Mouse (Mus musculus) liver (tissue): ENCODE measurements around the gene Fat2.

Source experiments
- DNase-seq: peaks from one replicate; pipeline ENCODE4 v3.0.0-alpha.2; 2020; ENCODE audit warnings: mixed read lengths

Gene Fat2

GRCm38 (mm10) chr11:55329868-55330772 is 6.2 kb downstream of the Fat2 start:
- no peak for DNase-seq

DNA sequence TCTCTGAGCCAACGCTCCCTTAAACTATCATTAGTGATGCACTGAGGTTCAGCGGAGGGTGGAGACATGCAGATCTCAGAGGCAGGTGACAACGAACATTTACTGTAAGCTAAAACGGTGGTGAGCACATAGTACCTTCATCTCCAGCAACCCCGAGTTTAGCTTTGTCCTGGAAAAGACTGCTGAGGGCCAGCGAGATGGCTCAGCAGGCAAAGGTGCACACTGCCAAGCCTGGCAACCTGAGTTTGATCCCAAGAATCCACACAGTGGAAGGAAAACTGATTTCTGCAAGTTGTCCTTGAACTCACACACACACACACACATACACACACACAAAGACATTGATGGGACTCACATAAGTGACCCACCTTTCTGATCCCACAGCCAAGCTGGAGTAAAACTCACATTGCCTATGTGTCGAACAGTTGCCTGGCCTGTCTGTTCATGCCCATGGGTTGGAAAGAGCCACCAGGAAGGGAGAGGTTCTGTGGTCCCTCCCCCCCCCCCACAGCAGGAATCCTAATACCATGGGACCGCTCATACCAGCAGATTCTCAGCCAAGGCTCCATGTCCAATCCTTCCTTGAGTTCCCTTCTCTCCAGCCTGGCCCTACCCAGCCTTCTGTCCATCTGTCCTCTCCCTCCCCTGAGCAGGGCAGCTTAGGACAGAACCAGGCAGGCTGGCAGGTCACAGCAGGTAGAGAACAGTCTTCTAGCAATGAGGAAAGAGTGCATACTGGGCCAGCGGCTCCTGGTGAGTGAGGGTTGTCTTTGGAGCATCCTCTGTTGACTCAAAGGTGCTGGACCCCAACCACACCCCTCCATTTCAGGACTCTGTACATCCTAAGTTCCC is 8.6 kb downstream of the Fat2 start:
- no peak for DNase-seq

DNA sequence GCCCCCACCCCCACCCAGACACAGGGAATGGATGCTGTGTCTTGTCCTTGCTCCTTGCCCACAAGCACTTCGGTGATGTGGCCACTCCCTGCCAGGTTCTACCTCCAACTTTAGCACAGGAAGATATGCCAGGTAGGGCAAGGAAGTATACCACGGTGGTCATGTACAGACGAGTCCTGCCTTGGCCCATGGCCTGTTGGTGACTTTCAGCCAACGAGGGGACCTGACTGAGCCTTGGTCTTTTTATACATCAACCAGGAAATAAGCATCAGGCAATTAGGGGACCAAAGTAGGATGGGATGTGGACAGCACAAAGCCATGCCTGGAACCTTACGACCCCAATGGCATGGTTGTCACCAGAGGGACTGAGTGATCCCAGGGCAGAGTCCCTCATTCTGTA is 9.3 kb downstream of the Fat2 start:
- no peak for DNase-seq

DNA sequence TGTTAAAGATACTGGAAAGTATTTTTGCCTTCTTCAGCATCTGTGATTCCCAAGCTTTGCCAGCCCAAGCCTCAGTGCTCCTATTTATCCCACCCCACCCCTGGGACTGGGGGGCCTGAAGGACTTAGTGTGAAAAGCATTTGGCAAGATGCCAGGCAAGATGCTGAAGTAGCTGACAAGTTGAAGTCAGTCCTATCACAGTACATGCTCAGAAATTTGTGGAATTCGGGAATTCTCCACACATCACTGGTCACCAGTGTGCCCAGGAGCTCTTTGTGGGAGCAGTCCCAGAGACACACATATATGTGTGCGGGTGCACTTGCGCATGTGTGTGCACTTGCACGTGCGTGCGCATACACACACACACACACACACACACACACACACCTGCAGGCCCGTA is 10.2 kb downstream of the Fat2 start:
- DNase-seq: no peak

DNA sequence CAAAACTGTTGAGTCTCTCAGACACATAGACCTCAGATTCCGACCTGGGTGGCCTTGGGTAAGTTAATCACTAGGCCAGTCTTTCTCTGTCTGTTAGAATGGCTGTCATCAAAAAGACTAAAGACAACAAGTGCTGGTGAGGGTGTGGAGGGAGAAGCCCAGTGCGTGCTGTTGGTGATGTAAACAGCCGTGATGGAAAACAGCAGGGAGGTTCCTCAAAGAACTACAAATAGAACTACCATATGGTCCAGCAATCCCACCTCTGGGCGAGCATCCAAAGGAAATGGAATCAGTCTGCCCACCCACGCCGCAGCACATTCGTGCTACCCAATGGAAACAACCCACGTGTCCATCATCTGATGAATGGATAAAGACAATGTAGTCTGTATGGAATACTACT is 12.5 kb downstream of the Fat2 start:
- DNase-seq: no peak

- DNase-seq: no peak
Observed at GRCm38 (mm10) chr11:55320990-55321389, 15.4 kb downstream of the Fat2 start.

DNA sequence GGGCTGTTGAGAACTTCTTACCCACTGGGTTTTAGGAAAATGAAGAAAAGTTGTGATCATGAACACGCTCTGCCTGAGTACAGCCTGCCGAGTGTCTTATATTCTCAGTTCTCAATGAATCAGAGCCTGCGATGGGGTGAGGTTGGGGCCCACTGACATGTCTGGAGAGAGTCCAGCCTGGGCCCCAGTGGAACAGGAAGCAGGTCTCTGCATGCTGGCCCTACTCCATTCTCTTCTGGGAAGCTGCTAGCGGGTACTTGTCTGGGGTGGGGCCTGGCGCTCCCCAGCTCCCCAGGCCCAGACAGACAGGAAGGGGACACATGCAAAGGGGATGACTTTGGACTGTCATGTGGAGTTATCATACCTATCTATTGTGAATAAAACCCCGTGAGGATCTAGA is 20.4 kb downstream of the Fat2 start:
- no peak for DNase-seq

GRCm38 (mm10) chr11:55314704-55315047 is 21.7 kb downstream of the Fat2 start:
- DNase-seq: no peak

GRCm38 (mm10) chr11:55313768-55314703 is 22.3 kb downstream of the Fat2 start:
- no peak for DNase-seq

DNA sequence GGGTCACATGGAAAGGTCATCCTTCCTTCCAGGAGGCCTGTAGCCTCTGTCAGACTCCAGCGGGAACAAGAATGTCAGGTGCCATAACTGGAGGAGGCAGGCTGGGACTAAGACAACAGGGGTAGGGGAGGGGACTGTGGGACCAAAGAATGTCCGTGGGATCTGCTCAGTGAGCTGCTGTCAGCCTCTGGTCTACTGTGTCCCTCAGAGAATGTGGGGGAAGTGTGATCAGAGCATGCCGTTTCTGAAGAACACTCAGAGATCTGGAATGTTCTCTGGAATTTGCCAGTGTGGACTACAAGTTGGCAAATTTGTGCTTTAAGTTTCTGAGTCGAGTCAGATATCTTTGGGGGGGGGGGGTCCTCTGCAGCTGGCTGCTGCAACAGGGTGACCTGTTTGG is 34.0 kb downstream of the Fat2 start:
- no peak for DNase-seq

DNA sequence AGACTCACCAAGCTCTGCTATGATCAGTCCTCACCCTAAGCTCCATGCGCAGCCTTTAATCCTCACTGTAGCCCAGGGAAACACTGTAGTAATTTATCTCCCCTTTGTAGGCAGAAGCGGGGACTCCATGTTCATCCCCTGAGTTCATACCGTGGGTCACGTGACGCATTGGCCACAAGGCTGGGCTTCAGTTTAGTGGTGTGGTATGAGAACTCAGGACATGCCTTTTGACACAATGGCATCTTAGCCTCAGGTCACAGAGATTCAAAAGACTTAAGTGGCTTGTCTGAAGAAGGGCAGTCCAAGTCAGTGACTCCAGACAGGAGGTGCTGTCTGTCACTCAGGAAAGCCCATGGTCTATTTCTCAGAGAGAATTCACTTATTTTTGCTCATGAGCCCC is 43.2 kb downstream of the Fat2 start:
- DNase-seq: no peak

DNA sequence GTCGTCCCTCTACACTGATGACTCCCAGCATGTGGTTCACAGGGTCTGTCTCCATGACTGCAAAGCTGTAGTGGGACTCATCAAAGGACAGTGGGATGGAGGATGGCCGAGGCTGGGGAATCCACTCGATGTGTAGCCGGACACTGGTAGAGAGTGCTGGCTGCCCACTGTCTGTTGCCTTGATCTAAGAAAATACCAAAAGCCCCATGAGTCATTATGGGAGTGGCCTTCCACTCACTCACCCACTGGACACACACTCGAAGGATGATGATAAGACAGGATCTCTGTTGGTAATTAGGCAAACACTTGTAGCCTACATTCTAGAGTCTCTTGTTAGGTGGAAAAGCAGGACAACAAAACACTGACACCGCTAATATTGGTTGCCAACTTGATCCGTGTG is 44.5 kb downstream of the Fat2 start:
- DNase-seq: no peak

- DNase-seq: no peak
Observed at GRCm38 (mm10) chr11:55289851-55290391, 46.4 kb downstream of the Fat2 start.

GRCm38 (mm10) chr11:55274756-55275155 is 61.6 kb downstream of the Fat2 start:
- no peak for DNase-seq

DNA sequence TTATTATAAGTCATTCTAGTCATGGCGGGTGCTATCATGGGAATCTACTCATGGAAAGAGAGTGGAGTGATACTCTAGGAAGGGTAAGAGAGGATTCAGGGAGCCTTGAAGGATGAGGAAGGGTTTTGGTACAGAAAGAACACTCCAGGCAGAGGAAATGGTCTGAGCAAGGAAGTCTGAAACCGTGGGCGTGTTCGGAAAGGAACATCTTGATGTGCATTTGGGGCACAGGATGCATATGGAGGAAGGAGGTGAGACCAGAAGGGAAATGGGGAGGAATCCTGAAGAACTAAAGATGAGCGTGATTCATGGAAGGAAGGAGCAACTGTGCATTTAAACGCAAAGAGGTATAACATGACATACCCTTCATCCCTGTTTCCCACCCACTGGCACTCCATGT is 67.8 kb downstream of the Fat2 start:
- DNase-seq: no peak

DNA sequence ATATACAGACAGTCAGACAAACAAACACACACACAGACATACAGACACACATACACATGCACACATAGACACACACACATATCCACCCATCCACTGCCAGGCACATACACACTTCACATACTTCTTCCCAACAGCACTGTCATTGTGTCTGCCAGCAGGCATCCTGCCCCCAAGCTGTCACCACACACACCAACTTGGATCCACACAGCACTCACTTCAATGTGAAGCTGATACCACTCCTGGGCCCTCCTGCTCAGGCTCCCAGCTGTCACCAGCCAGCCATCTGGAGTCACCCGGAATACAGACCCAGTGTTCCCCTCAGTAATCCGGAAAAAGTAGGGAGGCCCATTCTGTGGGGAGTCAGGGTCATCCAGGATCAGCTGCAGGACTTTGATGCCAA is 70.7 kb downstream of the Fat2 start:
- DNase-seq: no peak

- DNase-seq: no peak
Observed at GRCm38 (mm10) chr11:55264318-55264717, 72.0 kb downstream of the Fat2 start.

DNA sequence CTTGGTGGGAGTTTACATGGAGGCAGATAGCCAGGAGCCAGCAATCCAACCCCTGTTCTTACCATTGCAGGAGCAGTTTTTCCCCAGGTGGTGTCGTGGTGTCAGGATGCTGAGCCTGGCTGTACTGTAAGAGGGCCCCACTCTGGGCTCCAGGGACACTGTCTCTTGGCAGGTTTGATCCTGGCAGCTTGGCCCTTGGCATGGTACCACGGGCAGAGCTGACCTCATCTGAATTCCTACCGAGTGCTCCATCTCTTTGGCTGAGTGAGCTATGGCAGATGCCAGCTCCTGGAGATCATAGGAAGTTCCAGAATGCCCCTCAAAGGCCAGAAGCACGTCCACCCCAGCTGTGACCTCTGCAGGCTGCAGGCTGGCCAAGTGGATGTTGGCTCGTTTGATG is 74.4 kb downstream of the Fat2 start:
- no peak for DNase-seq

GRCm38 (mm10) chr11:55261105-55261504 is 75.3 kb downstream of the Fat2 start:
- no peak for DNase-seq

- DNase-seq: no peak
Observed at GRCm38 (mm10) chr11:55253391-55253790, 83.0 kb downstream of the Fat2 start.

- no peak for DNase-seq
Observed at GRCm38 (mm10) chr11:55250527-55250926, 85.8 kb downstream of the Fat2 start.

DNA sequence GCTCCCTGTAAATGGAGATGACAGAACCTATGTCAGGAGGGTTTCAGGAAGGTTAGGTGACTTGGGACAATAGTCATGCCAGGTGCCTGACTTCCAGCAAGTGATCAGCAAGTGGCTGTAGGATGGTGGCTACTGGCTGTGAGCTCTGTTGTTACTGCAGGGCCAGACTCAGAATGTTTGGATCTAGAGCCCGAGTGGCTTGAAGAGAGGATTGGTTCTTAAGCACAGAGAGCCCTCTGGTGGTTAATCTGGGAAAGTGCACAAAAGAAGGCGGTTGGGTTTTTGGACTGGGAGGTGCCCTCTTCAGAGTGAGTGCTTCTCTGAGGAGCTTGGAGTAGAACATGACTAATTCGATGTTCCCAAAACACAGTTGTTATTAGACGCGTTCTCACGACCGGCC is 95.8 kb downstream of the Fat2 start:
- peak; percentile 45 for DNase-seq

GRCm38 (mm10) chr11:55239496-55239895 is 96.9 kb downstream of the Fat2 start:
- no peak for DNase-seq
